9 mouse cellular contexts compared by ENCODE assay signal in genomic region chr19:23891421-23891820, GRCm38 (mm10).
"Had no signal": no experiment of that assay in that cellular context is flagged by ENCODE, and none has a peak within 500 bp of the region (broad histone marks: within the 10 kb centered on the region; RNA-seq: fewer than 3 reads in every experiment).

No protein-coding gene starts in this region.

- DNase-seq: kidney, adult 18-20 months; kidney, postnatal 10 days; kidney, postnatal 4 days; layer of hippocampus, postnatal 36 days; lung, adult 18-20 months; lung, postnatal 36 days; right cerebral cortex, postnatal 14 days; thymus, adult 18-20 months; thymus, postnatal 14 days had no signal
